Mouse (Mus musculus): Measurements from ENCODE around the gene Dlgap4. TPM values are rescaled to one million over a fixed set of nuclear protein-coding genes. Genes with fewer than 3 reads are reported as not detected.

Gene Dlgap4
- polyA plus RNA-seq, 1 experiment, result 67.9 TPM

GRCm38 (mm10) chr2:156617536-156617935, 4.0 kb downstream of the Dlgap4 start:
- DNase-seq (ENCODE audit: low read depth), result no peak

DNA sequence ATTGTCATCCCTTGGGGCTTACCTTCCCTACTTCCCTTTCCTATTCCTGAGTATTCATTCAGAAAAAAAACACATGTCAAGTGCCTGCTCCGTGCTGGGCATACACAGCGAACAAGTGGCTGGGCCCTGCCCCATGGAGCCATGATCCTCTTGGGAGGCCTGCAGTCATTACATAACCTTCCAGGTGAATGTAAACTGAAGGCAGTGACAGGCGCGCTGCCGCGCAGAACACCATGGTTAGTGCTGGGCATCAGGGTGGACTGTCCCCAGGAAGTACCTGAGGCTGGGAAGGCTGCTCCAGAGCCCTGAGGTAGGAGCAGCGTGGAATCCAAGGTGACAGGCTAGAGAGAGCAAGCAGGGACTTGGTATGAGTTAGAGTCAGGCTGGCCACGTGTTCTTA, 7.4 kb downstream of the Dlgap4 start:
- no peak for DNase-seq (ENCODE audit: low read depth)

DNA sequence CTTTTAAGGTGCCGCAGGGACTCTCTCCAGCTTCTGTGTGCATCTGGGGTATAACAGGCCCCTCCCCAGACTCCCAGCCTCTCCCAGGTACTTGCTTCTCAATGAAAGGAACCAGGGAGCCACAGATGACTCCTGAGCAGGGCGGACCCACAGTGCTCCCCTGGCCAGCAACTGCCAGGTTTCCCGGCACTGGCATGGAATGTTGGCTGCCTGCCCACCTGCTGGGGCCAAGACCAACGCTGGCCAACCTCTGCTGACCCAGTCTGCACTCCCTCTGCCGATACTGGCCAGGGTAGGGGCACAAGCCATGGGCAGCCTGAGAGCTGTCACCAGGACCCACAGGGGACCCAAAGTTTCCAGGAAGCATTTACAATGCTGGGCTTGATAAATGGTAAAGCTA, 7.9 kb downstream of the Dlgap4 start:
- DNase-seq (ENCODE audit: low read depth), result no peak

DNA sequence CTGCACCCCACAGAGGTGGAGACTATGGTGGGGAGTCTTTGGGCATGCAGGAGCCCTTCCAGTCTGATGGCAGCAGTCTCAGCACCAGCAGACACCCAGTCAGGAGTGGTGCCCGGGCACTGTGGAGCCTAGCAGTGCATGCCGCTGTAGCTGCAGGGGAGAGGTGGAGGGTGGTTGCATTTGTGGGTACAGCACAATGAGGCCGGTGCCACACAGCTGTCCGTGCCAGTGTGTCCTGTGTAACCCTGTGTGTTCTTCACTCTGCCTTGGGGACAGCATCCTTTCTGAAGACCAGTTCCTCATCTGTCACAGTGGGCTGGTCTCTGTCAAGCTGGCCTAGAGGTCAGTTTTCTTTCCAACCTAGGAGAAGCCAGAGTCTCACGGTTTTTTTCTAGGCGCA, 8.7 kb downstream of the Dlgap4 start:
- DNase-seq (ENCODE audit: low read depth), result no peak

DNA sequence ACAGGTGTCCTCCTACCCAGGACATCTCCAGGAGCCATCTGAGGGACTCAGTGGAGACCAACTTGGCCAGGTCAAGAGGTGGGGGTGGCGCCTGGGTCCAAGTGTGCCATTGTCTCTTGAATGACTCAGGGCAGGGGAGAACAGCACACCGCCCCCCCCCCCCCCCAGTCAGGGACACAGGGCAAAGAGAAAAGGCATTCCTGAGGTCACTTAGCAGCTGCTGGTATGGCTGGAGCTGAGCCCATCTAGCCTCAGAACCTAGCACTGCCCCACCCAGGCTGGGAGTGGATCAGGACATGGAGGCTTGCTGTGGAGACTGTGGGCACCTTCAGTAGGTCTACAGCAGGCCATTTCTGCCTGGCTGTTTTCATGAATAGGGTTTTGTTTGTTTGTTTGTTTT, 9.7 kb downstream of the Dlgap4 start:
- DNase-seq (ENCODE audit: low read depth), result no peak

DNA sequence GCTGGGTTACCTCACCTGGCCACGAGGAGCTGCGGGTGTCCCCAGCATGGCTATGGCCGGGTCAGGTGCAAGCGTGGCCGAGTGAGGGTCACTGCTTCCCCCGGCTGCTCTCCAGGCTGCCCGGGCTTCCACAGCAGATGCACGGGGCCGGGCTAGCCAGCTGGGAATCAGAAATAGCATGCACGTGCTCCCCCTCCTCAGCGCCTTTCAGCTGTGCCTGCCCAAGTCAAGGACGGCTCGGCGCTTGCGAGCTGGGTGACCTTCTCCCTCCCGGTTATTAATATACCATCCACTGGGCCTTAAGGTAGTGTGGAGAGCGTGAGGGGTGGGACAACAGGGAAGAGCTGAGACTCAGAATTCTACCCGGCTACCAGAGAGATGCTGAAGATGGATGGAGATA, 11.8 kb downstream of the Dlgap4 start:
- no peak for DNase-seq (ENCODE audit: low read depth)

DNA sequence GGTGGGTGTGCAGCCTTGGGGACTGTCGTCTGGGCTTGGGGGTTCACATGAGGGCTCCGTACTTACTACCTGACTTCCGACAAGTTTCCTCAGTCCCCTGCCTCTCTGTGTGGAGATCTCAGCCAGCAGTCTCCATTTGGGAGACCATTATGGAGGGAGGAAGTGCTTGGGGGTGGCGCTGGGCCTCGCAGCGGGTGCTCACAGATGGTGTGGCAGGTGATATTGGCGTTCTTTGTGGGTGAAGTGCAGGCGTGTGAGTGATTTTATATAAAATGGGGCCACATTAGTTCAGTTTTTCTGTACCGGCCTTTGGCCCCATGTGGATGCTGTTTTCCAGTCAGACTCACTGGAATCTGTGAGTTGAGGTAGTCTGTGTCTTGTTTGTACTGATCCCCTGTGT, 12.6 kb downstream of the Dlgap4 start:
- no peak for DNase-seq (ENCODE audit: low read depth)

GRCm38 (mm10) chr2:156626544-156626943, 13.0 kb downstream of the Dlgap4 start:
- no peak for DNase-seq (ENCODE audit: low read depth)

DNA sequence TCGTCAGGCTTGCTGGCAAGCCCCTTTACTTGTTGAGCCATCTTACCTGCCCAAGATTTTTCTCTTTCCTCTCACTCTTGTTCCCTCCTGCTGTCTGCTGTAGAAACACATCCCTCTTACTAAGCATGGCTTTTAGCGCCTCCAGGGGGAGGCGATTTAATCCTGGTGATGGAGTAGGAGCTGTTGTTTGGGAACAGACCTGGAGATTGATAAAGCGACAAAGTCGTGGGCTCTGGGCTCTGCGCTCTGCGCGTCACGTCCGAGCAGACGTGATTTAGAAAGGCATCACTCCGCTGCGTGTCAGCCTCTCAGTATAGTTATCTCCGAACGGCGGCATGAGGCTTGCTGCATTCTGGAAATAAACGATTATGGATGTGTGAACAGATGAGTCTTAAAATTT, 14.4 kb downstream of the Dlgap4 start:
- DNase-seq (ENCODE audit: low read depth), result no peak

GRCm38 (mm10) chr2:156630288-156630687, 16.8 kb downstream of the Dlgap4 start:
- no peak for DNase-seq (ENCODE audit: low read depth)

GRCm38 (mm10) chr2:156632721-156633120, 19.2 kb downstream of the Dlgap4 start:
- DNase-seq (ENCODE audit: low read depth), result no peak

- DNase-seq (ENCODE audit: low read depth), result no peak
These were observed 21.6 kb downstream of the Dlgap4 start for GRCm38 (mm10) chr2:156635091-156635490.

- no peak for DNase-seq (ENCODE audit: low read depth)
These were observed 27.6 kb downstream of the Dlgap4 start for GRCm38 (mm10) chr2:156641141-156641540.

DNA sequence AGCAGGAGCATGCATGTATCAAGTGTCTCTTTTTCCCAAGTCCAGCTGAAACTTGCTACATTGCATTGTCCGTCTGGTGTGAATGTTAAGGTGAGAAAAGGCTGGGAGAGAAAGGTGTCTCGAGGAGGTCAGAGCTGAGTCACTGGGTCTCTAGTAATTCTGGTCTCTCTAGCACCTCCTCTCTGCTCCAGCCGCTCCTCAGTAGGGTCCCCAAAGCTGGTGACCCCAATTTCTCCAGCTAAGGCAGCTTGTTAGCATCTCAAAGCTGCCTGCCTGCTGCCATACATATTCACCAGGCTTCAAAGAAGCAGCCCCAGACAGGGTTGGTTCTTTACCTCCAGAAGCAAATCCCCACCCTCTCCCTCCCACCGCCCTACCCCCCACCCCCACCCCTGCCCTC, 29.4 kb downstream of the Dlgap4 start:
- no peak for DNase-seq (ENCODE audit: low read depth)

DNA sequence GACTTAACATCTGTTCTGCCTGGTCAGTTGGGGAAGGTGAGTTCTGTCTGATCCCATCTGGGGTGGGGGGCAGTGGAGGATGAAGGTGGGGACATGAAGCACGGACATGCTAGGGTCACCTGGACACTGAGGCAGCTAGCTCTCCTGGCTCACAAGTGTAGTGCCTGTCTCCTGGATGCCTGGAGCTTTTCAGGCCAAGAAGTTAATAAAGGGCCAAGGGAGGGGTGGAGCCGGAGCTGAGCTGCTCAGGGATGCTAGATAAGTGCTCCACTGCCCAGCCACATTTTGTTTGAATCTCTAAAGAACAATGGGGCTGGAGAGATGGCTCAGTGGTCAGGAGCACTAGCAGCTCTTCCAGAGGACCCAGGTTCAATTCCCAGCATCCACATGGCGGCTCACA, 29.9 kb downstream of the Dlgap4 start:
- DNase-seq (ENCODE audit: low read depth), result no peak

DNA sequence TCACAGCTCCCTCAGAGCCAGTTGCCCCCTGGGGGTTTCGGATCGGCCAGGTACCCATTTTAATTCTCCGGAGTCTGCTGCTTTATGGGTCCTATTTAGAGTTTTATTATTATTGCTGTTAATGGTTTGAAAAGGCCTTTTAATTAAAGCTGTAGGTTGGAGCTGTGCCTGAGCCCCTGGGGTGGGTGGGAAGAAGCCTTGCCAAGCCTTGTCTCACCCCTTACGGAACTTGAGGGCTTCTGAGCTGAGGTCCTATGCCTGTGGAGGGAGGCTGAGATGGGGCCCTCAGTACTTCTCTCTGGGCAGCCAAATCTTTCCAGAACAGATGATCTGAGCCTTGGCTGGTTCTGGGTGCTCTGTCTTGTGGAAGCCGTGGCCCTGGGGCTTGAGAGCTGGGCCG, 31.6 kb downstream of the Dlgap4 start:
- no peak for DNase-seq (ENCODE audit: low read depth)

- no peak for DNase-seq (ENCODE audit: low read depth)
These were observed 33.4 kb downstream of the Dlgap4 start for GRCm38 (mm10) chr2:156646877-156647276.

GRCm38 (mm10) chr2:156648042-156648441, 34.5 kb downstream of the Dlgap4 start:
- DNase-seq (ENCODE audit: low read depth), result no peak

DNA sequence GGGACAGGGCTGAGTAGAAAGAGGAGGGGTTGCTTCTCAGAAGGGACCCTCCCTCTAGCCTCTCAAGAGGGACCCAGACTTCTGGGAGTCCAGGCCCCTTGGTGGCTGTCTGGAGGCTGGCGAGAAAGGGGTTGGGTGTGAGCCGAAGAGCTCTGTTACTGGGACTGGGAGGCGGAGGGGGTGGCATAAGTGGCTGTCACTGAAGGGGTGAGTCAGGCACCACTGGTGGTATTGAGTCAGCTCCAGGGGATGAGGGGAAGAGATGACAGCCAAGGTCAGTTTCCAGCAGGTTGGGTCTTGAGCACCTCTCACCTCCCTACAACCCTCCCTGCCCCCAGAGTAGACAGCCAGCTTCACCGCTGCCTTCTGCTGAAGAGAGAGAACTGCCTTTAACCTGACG, 35.9 kb downstream of the Dlgap4 start:
- DNase-seq (ENCODE audit: low read depth), result no peak

- DNase-seq (ENCODE audit: low read depth), result no peak
These were observed 37.5 kb downstream of the Dlgap4 start for GRCm38 (mm10) chr2:156651019-156651418.

DNA sequence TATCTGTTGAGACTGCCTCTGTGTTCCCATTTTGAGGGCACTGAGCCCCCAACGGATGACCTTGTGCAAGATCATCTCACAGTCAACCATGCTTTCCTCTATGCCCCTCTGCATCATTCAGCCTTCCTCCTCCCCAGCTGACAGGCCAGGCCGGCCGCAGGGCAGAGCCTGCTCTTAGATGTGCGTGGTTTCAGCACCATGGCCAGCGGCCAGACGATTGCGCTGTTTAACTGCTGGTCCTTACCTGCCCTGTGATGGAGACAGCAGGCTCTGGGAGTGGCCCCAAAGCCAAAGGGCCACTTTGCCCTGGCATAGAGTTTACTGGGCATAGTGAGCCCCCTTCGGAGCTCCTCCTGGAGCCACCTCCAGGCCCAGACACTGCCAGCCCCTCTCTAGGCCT, 39.3 kb downstream of the Dlgap4 start:
- no peak for DNase-seq (ENCODE audit: low read depth)

DNA sequence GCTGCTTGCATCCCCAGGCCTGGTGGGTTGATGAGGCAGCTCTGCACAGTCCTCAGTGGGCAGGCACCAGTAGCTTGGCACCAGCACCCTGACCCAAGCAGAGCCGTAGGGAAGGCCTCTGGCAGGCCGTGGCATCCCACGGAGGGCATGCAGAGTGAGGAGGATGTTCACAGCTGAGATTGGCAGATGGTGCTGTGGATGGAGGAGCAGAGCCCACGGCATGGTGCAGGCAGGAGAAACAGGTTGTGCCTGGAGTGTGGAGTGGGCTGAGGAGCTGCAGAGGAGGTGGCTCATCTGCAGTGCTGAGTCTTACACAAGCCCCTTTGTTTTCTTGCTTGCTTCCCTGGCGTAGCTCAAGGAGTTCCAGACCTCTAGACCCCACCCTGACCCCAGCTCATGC, 40.6 kb downstream of the Dlgap4 start:
- DNase-seq (ENCODE audit: low read depth), result no peak

DNA sequence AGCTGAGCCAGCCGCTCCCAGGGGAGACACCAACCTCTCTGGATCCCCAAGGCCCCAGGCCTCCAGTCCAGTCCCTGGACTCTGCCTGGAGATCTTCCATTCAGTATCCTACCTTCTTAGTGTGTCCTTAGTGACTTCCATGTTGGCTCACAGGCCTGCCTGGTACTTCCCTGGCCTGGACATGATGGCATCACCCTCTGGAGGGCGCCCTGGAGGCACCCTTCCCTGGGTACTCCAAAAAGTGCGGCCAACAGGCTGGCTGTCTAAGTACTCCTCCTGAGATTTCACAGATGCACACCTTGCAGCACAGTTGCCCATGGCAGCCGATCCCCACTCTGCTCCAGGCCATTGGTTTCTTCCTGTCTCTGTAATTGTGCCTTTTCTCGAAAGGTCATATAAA, 42.1 kb downstream of the Dlgap4 start:
- DNase-seq (ENCODE audit: low read depth), result no peak

- DNase-seq (ENCODE audit: low read depth), result no peak
These were observed 44.0 kb downstream of the Dlgap4 start for GRCm38 (mm10) chr2:156657522-156657921.

- no peak for DNase-seq (ENCODE audit: low read depth)
These were observed 44.7 kb downstream of the Dlgap4 start for GRCm38 (mm10) chr2:156658221-156658620.
